Comparison of ENCODE assay signal across 9 mouse cellular contexts in genomic region chr7:28278279-28278652, GRCm38 (mm10). TPM values are rescaled to one million over a fixed set of nuclear protein-coding genes. Genes with fewer than 3 reads are reported as not detected.
A peak's percentile ranks its signal among the peaks of the same experiment; 100 is the strongest.
DNase-seq lines count a peak whose midpoint lies in the region; ATAC-seq and TF ChIP-seq lines count a peak whose summit lies in the region.
"Had no signal": no experiment of that assay in that cellular context is flagged by ENCODE, and none has a peak within 500 bp of the region (broad histone marks: within the 10 kb centered on the region; RNA-seq: fewer than 3 reads in every experiment).

No protein-coding gene starts in this region.

- 92% methylated on average over 7 of the region's 7 CpGs for WGBS in forebrain, embryonic 12.5 days
- 83% methylated on average over 7 of the region's 7 CpGs for WGBS in liver, embryonic 11.5 days

- H3K27me3 ChIP-seq in forebrain, embryonic 12.5 days = no peaks in the 10 kb centered on the region
- H3K27me3 ChIP-seq in liver, embryonic 11.5 days (replicated peaks; ENCODE audit: control insufficient read depth, insufficient read depth, low read length) = no peaks in the 10 kb centered on the region

- H3K27ac ChIP-seq in gastrocnemius, adult 2 months = peak overlapping the region; percentile 96
- H3K27ac ChIP-seq in forebrain, embryonic 12.5 days = peak overlapping the region; percentile 83; the same call in 1 of the 2 replicates
- H3K27ac ChIP-seq in liver, embryonic 11.5 days (ENCODE audit: low read depth, low read length) = 0 out of 2 replicates have a peak overlapping the region, but pooled peaks have one; percentile 64

- peak overlapping the region; percentile 70 for H3K4me2 ChIP-seq in forebrain, embryonic 12.5 days
- peak overlapping the region; percentile 94 for H3K4me2 ChIP-seq in liver, embryonic 11.5 days

- ATAC-seq in forebrain, embryonic 12.5 days (ENCODE audit: low FRiP score) = no peak; the same call in 1 of the 2 replicates
- no peak for ATAC-seq in liver, embryonic 11.5 days (replicated peaks; ENCODE audit: low FRiP score)

- peaks cover 12% of the 10 kb centered on the region for H3K4me1 ChIP-seq in forebrain, embryonic 12.5 days
- H3K4me1 ChIP-seq in liver, embryonic 11.5 days (replicated peaks; ENCODE audit: control insufficient read depth, insufficient read depth, low read length) = peaks cover 7% of the 10 kb centered on the region; the same call in 1 of the 2 replicates

- H3K36me3 ChIP-seq in forebrain, embryonic 12.5 days (replicated peaks) = peaks cover under 1% of the 10 kb centered on the region
- no peaks in the 10 kb centered on the region for H3K36me3 ChIP-seq in liver, embryonic 11.5 days (ENCODE audit: control insufficient read depth, insufficient read depth, low read length)

- H3K4me3 ChIP-seq in gastrocnemius, adult 2 months = peak overlapping the region; percentile 94
- H3K4me3 ChIP-seq in forebrain, embryonic 12.5 days (replicated peaks) = peak overlapping the region; percentile 66
- H3K4me3 ChIP-seq in liver, embryonic 11.5 days (ENCODE audit: low read depth, low read length) = peak overlapping the region; percentile 78

- intact Hi-C loops in gastrocnemius, adult 2 months (cut with DNase I) = loop anchor here (5.0 kb wide), 2 partner anchors 34 to 69 kb away; partner anchors contain the start of gene Timm50

- DNase-seq in gastrocnemius, adult 2 months = no peak
- DNase-seq in gastrocnemius, adult 8-10 months (ENCODE audit: low spot score in 2 of 2) = no peak
- peak; percentile 25 for DNase-seq in 3T3-L1 (ENCODE audit: low read depth, low spot score)
- no peak for DNase-seq in liver, embryonic 11.5 days (ENCODE audit: low spot score)
- no peak for DNase-seq in ovary, postnatal 14 days (ENCODE audit: low spot score)
- no peak for DNase-seq in urinary bladder, postnatal 4 days (ENCODE audit: low spot score in 2 of 2)
- DNase-seq in adrenal gland, postnatal 25 days = no peak

- H3K9ac ChIP-seq in forebrain, embryonic 12.5 days = peak overlapping the region; percentile 81
- peak overlapping the region; percentile 93 for H3K9ac ChIP-seq in liver, embryonic 11.5 days (ENCODE audit: low read depth, low read length)

- H3K9me3 ChIP-seq in forebrain, embryonic 12.5 days = no peaks in the 10 kb centered on the region
- H3K9me3 ChIP-seq in liver, embryonic 11.5 days (ENCODE audit: control insufficient read depth, low read length) = no peaks in the 10 kb centered on the region

- no peak for TF ChIP-seq CTCF in gastrocnemius, adult 2 months (IDR thresholded peaks at IDR 0.05)

RNA-seq across cellular contexts. Expression of gene Eid2b, which starts 0.7 kb away (rescaled TPM):
- total RNA-seq in gastrocnemius, adult 2 months (2021) = 1 to 10 TPM; 5.0 to 7.8 TPM
- 1 to 10 TPM; 5.1 to 7.2 (median 6.3) TPM for total RNA-seq in gastrocnemius, adult 8-10 months (2022)
- polyA plus RNA-seq in forebrain, embryonic 12.5 days (2016; fragmentation: Nextera tagmentation; extraction: Ambion mirVana) = 24.1 and 27.8 TPM in 2 replicates
- polyA plus RNA-seq in liver, embryonic 11.5 days (2014; fragmentation: Nextera tagmentation; extraction: Ambion mirVana) = 5.9 and 6.5 TPM in 2 replicates
- 19.2 and 21.1 TPM in 2 replicates for total RNA-seq in adrenal gland, postnatal 25 days (2021)

RNA-seq across cellular contexts. Expression of gene Eid2, which starts 10.6 kb away (rescaled TPM):
- total RNA-seq in gastrocnemius, adult 2 months (2021) = 1 to 10 TPM; 6.4 to 6.8 TPM
- total RNA-seq in gastrocnemius, adult 8-10 months (2022) = 1 to 10 TPM; 5.6 to 5.9 (median 5.8) TPM
- 3.8 and 7.1 TPM in 2 replicates for polyA plus RNA-seq in forebrain, embryonic 12.5 days (2016; fragmentation: Nextera tagmentation; extraction: Ambion mirVana)
- 3.8 and 4.6 TPM in 2 replicates for polyA plus RNA-seq in liver, embryonic 11.5 days (2014; fragmentation: Nextera tagmentation; extraction: Ambion mirVana)
- total RNA-seq in adrenal gland, postnatal 25 days (2021) = 22.5 and 26.6 TPM in 2 replicates

RNA-seq across cellular contexts. Expression of gene Selenov, which starts 12.7 kb away (rescaled TPM):
- total RNA-seq in gastrocnemius, adult 2 months (2021) = not detected
- not detected for total RNA-seq in gastrocnemius, adult 8-10 months (2022)
- 0.41 and 0.94 TPM in 2 replicates for polyA plus RNA-seq in forebrain, embryonic 12.5 days (2016; fragmentation: Nextera tagmentation; extraction: Ambion mirVana)
- not detected in 2 replicates for polyA plus RNA-seq in liver, embryonic 11.5 days (2014; fragmentation: Nextera tagmentation; extraction: Ambion mirVana)
- not detected in 2 replicates for total RNA-seq in adrenal gland, postnatal 25 days (2021)
- polyA plus RNA-seq: CD4-positive, CD25-positive, alpha-beta regulatory T cell, adult 4 months had no signal

RNA-seq across cellular contexts. Expression of gene Dll3, which starts 23.8 kb away (rescaled TPM):
- total RNA-seq in gastrocnemius, adult 2 months (2021) = not detected
- not detected for total RNA-seq in gastrocnemius, adult 8-10 months (2022)
- polyA plus RNA-seq in forebrain, embryonic 12.5 days (2016; fragmentation: Nextera tagmentation; extraction: Ambion mirVana) = 42.9 and 43.5 TPM in 2 replicates
- polyA plus RNA-seq in liver, embryonic 11.5 days (2014; fragmentation: Nextera tagmentation; extraction: Ambion mirVana) = 0.31 and 0.62 TPM in 2 replicates
- total RNA-seq in adrenal gland, postnatal 25 days (2021) = not detected in 2 replicates
- polyA plus RNA-seq: CD4-positive, CD25-positive, alpha-beta regulatory T cell, adult 4 months had no signal

RNA-seq across cellular contexts. Expression of gene Timm50, which starts 33.6 kb away (rescaled TPM):
- 10 to 100 TPM; 38.2 to 49.3 TPM for total RNA-seq in gastrocnemius, adult 2 months (2021)
- 10 to 100 TPM; 39.4 to 49.9 (median 45.0) TPM for total RNA-seq in gastrocnemius, adult 8-10 months (2022)
- polyA plus RNA-seq in forebrain, embryonic 12.5 days (2016; fragmentation: Nextera tagmentation; extraction: Ambion mirVana) = 189 and 196 TPM in 2 replicates
- 217 and 224 TPM in 2 replicates for polyA plus RNA-seq in liver, embryonic 11.5 days (2014; fragmentation: Nextera tagmentation; extraction: Ambion mirVana)
- 72.0 and 81.3 TPM in 2 replicates for total RNA-seq in adrenal gland, postnatal 25 days (2021)
